Mouse (Mus musculus) G1E (cell line): ENCODE results near the gene Klf12.

Experiments used
- CTCF ChIP-seq: IDR thresholded peaks from 2 replicates; pipeline ENCODE4 v1.5.1; 2012; ENCODE audit warnings: low read depth, low read length, inconsistent platforms, mixed read lengths
- GATA1 ChIP-seq: IDR thresholded peaks from 2 replicates; pipeline ENCODE4 v1.6.1; 2012; ENCODE audit warnings: borderline replicate concordance, low read length, inconsistent platforms, mixed read lengths
- TAL1 ChIP-seq: conservative IDR thresholded peaks from 2 replicates; pipeline ENCODE4 v1.6.1; 2012; ENCODE audit warnings: low read depth, low read length, inconsistent platforms, mixed read lengths

GRCm38 (mm10) chr14:100222260-100222659, 62.2 kb downstream of the Klf12 start:
- no peak for TF ChIP-seq CTCF
- no peak for TF ChIP-seq TAL1
- TF ChIP-seq GATA1 = no peak
